Mouse (Mus musculus): Measurements from ENCODE around the gene Cdk1. TPM values are rescaled to one million over a fixed set of nuclear protein-coding genes. Genes with fewer than 3 reads are reported as not detected.
A peak's percentile ranks its signal among the peaks of the same experiment; 100 is the strongest.
"Not testable (repeated sequence)": the region's sequence is repeated elsewhere in the genome, so short reads cannot be mapped to it uniquely, and the experiment has no call there.

The Cdk1 gene
- 6.2 and 7.2 TPM in 2 replicates for polyA plus RNA-seq (2012; rRNA removed)

DNA sequence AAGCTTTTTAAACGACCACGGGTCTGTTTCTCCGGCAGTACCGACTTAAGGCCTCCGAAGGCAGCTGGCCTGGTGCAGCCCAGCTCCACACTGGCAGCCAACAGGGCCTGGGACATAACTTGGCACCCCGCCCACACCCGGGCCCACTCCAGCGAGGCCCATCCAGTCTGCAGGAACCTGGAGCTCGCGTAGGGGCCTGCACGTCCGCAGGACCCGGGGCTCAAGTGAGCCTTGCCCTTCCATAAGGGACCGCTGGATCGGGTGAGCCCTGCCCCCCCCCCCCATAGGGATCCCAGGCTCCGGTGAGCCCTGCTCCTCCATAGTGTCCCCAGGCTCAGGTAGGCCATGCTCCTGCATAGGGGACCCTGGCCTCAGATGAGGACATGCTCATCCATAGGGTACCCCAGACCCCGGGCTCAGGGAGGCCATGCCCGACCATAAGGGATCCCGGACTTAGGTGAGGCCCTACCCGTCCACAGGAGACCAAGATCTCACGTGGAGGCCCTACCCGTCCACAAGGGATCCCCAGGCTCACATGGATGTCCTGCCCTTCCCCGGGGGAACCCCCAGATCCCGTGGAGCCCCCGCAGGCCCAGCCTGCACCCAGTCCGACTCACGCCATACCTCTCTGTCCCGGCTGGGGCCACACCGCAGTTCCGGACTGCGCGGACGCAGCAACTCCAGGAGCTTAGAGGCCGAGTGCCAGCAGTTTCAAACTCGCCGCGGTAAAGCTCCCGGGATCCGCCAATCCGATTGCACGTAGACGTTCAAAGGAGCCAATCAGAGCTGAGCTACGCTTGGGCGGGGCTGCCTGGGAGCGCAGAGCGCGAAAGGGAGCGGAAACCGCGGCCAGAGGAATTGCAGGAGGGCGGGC is at the start of gene Cdk1:
Cdk1 (minus strand) TSS at position 727 of the 874 bp plus-strand sequence.
- DNase-seq (ENCODE audit: low read depth), result peak; percentile 67

DNA sequence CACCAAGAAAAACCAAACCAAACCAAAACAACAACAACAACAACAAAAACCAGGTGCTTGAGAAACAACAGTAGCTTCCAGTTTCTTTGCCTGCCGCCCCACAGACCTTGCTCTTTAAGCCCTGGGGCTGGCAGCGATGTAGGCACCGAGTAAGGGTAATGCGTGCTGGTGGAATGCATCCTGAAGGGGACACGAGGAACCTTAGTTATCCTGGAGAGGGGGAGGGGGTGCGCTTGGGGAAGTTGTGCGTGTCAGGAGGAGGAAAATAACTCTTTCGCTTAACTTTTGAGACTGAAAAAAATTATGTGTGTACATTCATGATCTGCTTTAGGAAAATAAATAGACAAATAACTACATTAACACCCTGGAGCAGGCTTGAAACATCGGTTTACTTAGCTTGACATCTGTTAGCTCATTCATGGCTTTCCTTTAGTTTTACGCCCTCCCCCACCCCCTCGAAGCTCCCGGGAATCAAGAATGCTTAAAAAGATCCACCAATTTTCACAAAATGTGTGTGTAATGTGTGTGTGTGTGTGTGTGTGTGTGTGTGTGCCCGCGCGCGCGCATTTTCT is 47.2 kb upstream of the Cdk1 start:
- no peak for DNase-seq (ENCODE audit: low read depth)

DNA sequence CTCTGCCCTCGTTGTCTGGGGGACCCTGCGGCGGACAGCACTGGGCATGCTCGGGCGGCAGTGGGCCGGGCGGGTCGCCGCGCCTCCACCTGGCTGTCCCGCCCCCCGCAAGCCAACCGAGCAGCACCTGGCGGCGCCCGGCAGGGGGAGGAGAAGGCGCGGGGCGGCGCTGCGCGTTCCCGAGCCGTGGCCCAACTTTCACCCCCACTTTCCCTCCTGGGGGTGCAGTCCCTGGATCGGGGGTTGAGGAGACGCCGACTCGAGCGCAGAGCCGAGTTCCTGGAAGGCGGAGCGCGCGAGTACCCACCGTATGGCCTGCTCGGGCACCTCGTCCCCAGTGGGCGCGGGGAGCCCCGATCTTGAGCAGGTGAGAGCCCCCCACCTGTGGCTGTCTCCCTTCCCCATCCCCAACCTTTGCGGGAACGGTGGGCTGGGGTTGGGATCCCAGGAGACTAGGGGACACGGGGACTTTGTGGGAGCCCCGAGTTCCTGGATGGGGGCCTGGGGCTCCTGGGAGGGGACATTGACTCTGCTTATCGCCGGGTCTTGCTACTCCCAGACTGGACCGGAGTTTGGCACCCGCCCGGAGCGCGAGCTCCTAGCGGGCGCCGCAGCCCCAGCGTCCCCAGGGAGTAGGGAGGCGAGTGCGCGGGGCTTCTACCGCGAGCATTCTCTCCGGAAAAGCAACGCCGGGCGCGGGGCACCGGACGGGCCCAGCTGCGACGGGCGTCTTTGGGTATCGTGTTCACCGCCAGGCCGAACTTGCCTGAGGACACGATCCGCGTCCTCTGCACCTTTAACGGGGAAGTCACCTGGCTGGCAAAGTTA is 46.2 kb upstream of the Cdk1 start, which contains the start of gene Ank3:
Ank3 (plus strand) TSS at position 11 of the 828 bp plus-strand sequence.
- DNase-seq (ENCODE audit: low read depth), result no peak

DNA sequence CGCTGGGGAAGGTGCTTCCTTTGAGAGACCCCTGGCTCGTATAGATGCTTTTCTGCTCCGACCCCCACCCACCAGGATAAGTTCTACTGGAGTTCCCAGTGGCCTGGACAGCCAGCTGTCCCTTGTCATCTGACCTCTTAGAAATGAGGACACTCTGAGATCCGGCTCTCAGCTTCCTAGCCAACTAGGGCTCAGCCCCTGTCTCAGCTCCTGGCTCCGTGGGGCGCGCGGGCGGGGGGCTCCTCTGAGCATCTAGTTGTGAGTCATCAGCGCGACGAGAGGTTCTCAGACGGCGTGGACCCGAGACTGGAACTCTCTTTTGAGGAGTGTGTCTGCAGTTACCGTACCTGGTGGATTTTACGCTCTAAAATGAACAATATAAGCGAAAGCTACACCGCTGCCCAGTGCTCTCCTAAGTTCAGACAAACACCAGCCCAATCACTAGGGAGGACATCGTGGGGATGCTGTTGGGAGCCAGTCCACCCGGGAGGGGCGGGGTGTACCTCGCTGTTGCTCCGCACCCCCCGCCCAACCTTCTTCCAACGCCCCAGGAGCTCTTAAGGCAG is 45.5 kb upstream of the Cdk1 start:
- DNase-seq (ENCODE audit: low read depth), result no peak

DNA sequence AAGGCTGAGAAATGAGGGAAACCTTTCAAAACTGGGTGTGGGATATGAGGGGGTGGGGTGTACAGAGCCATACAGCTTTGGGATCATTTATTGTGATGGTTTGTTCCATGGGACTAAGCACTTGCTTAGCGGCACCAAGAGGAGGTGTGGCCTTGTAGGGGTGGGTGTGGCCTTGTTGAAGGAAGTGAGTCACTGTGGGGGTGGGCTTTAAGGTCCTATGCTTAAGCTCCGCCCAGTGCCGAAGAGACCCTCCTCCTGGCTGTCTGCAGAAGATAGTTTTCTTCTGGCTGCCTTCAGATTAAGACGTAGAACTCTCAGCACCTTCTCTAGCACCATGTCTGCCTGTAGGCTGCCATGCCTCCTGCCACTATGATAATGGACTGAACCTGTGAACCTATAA is 36.8 kb upstream of the Cdk1 start:
- no peak for DNase-seq (ENCODE audit: low read depth)

DNA sequence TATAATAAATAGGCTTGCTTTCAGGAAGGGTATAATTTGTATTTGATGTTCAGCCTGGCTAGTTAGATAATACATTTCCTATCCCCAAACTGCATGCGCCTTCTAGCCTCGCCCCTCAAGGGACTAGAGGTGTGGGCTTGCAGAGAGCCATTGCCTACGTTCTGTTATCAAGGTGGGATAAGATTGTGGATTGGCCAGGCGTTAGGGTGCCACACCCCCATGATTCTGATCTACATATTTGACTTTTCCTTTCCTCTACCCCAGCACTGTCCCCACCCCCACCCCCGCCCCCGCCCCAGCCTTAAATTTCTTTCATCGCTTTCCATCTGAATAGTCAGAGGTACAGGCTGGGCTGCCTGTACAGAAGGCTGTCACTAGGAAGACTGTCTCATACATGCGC is 34.0 kb upstream of the Cdk1 start:
- DNase-seq (ENCODE audit: low read depth), result no peak

DNA sequence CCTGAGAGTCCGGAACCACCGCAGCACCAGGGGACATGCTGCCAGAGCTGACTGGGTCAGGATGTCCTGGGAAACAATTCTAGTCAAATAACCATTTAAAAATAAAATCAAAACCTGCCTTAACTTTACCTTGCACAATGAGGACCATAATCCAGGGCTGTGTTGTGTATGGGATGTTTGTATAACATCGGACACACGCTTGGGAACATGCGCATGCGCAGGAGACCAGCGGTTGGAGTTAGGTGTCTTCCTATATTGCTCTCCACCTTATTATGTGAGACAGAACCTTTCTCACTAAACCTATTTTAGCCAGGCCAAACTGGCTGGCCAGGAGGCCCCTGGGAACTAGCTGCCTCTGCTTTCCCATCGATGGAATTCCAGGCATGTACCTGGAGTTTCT is 32.4 kb upstream of the Cdk1 start:
- no peak for DNase-seq (ENCODE audit: low read depth)

DNA sequence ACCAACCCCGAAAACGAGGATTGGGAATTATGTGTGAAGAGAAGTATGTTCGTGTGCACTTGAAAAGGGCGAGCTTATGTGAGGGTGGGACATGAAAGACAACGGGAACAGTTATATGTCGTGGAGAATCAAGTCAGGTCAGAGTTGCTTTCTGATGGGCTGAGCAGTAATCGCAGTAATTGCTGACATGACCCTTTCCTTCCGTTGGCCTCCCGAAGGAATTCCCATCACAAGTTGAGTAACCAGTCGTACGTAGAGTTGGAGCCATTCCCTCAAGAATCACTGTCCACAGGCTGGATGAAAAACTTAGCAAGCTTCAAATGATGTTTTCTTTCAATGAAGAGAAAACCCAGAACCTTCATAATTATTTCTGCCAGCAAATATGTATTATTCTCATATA is 31.9 kb upstream of the Cdk1 start:
- no peak for DNase-seq (ENCODE audit: low read depth)

DNA sequence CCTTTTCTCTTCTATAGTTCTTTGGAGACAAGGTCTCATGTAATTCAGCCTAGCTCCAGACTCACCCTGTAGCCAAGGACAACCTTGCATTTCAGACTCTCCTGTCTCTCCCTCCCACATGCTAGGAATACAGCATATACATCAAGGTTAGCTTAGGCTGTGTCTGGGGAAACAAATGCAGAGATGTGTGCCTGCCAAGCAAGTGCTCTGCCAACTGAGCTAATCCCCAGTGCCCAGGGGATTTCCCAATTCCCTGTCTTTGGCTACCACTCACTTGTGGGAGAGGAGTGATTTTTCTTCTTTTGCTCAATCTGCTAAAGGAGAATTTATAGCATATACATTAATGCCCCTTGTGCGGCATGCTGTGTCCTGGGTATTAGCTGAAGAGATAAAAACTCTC is 30.4 kb upstream of the Cdk1 start:
- peak; percentile 79 for DNase-seq (ENCODE audit: low read depth)

DNA sequence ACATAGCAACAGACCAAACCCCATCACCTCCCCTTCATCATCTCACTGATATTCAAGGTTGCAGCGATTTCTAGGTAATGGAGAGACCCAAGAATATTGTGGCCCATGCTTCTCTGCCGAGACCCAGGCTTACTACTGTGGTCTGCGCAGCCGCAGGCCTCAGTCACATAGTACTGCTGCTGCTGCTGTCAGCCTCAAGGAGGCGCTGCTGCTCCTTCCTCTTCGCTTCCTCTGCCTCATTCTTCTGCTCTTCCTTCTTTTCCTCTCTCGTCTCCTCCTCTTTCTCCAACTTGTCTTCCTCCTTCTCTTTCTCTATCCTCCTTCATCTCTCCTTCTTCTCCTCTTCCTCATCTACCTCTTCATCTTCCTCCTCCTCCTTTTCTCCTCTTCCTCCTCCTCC is 22.4 kb upstream of the Cdk1 start:
- no peak for DNase-seq (ENCODE audit: low read depth)

DNA sequence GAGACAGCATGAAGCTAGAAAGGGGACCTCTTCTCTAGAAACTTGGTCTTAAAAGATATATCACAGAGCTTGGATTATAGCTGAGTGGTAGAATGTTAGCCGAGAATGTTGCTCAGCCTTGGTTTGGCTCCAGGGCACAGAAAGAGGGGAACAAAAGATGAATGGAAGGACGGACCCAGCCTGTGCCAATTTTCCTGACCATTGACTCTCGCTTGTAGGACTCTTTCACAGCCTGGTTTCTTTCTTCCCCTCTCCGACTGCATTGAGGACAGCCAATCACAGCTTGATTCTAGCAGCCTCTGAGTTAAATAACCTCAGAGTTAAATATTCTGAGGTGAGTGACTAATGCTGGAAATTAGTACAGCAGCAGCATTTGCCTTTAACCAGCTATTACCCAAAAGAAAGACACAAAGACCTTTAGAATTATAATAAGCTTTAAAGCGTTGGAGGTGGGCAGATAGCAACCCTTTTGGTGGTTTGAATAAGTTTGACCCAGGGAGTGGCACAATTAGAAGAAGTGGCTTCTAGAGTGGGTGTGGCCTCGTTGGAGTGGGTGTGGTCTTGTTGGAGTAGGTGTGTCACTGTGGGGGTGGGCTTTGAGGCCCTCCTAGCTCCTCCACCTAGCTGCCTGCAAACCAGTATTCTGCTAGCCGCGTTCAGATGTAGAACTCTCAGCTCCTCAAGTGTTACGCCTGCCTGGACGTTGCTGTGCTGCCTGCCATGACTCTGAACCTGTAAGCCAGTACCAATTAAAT is 21.2 kb upstream of the Cdk1 start:
- no peak for DNase-seq (ENCODE audit: low read depth)

DNA sequence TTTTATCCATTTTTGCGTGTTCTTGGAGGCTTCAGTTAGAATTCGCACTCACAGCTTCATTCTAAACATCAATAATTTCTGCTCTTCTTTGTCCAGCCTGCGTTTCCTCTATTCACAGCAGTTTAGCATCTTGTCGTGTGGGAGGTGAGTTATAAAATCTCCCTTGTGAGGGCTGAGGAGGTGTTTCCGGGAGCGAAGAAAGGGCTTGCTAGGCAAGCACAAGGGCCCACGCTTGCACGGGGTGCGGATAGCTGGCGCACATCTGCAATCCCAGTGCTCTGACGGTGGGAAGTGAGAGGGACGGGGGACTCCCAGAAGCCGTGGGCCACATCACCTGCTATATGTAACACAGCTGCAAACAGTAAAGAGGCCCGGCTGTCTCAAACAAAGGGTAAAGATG is 19.3 kb upstream of the Cdk1 start:
- no peak for DNase-seq (ENCODE audit: low read depth)

DNA sequence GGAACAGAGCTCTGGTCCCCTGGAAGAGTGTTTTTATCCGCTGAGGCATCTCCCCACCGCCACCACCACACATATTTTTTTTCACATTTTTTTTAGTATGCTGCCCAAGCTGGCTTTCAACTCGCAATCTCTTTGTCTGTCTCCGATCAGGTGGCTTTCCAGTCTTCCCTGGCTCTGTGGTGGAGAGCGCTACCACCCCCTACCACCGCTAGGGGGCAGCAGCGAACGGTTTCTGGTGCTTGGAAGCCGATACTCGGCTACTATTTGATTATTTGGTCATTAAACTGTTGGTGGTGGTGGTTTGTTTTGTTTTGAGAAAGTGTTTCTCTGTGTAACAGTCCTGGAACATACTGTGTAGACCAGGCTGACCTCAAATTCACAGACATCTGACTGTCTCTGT is 18.7 kb upstream of the Cdk1 start:
- DNase-seq (ENCODE audit: low read depth), result no peak

DNA sequence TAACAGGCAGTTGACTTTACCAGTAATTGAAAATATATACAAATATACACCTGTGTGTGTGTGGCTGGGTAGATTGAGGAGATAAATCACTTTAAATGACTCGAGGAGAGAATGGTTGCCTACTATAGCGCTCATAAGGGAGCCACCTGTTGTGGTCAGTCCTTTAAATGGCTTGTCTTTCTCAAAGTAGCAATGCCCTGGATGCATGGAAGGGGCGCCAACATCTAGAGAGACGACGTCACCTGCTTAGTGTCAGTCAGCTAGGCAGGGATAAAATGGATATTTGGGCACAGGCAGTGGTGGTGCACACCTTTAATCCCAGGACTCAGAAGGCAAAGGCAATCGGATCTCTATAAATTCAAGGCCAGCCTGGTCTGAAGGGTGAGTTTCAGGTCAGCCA is 16.6 kb upstream of the Cdk1 start:
- no peak for DNase-seq (ENCODE audit: low read depth)

DNA sequence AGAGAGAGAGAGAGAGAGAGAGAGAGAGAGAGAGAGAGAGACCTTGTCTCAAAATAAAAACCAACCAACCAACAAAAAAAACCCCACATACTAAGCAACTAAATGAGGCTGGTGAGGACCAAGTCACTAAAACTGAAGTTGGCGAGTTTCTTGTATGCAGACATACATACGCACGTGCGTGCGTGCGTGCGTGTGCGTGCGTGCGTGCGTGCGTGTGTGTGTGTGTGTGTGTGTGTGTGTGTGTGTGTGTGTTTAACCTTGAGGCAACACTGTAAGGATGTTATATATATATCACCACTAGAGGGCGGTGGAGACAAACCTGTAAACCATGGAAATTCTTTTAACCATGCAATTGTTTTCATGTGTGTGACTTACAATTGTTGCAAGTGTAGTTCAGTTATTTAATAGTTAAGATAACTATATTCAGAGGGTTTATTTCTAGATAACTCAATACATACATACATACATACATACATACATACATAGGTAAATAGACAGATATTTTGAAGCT is 14.2 kb upstream of the Cdk1 start:
- DNase-seq (ENCODE audit: low read depth), result no peak

DNA sequence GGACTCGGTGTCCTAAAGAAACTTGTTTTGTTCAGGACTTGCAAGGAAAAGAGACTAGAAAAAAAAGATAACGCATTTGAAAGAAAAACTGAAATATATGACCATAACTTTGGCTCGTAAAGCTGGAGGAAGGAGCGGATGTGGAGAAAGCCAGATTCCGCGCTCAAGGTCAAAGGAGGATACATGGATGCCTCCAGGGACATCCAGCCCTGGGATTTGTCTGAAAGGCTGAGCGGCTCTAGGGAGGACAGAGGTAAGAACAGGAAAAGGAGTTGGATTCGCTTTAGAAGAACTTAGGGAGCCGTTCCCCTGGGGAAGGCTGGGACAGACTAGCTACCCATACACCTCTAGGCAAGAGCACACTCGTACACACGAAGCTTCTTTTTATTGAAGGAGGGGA is 13.5 kb upstream of the Cdk1 start:
- DNase-seq (ENCODE audit: low read depth), result no peak

DNA sequence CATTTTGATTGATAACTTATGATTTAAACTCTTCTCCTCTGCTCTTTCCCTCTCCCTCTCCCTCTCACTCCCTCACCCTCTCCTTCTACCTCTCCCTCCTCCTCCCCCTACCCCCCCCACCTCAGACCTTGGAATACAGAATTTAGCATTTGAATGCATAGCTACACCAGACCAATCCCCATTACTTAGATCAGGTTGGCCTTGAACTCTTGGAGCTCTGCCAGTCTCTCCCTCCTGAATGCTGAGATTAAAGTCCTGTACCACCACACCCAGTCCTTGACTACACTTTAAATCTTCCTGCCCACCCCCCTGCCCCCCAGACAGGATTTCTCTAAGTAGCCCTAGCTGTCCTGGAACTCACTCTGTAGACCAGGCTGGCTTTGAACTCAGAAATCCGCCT is 6.9 kb upstream of the Cdk1 start:
- no peak for DNase-seq (ENCODE audit: low read depth)

DNA sequence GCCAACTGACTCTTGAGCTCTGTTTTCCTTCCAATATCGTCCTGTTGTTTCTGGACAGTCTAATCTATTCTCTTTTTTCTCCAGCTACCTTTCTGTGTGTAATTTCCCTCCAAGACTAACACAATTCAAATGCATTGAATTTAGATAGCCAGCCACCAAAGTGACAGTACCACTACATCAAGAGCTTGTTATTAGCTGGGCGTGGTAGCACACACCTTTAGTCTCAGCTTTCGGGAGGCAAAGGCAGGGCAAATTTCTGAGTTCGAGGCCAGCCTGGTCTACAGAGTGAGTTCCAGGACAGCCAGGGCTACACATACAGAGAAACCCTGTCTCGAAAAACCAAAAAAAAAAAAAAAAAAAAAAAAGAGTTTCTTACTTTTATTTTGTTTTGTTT is 345 bp upstream of the Cdk1 start:
- not testable (repeated sequence) for DNase-seq (ENCODE audit: low read depth)

DNA sequence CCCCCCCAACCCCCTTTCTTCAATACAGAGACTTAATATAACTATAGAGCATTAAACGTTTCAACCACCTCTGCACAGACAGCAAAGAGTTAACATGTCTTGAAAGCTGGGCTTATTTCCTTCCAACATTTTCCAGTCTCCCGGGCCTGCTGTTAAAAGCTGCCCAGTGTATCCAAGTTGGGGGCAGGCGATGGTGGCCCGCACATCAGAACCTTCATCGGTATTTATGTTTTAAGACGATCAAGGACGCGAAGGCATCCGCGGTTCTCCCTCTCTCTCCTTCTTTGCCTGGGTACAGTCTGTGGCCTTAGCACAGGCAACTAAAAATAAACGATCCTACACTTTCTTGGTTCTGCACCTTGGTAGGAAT is 911 bp downstream of the Cdk1 start:
- DNase-seq (ENCODE audit: low read depth), result no peak

DNA sequence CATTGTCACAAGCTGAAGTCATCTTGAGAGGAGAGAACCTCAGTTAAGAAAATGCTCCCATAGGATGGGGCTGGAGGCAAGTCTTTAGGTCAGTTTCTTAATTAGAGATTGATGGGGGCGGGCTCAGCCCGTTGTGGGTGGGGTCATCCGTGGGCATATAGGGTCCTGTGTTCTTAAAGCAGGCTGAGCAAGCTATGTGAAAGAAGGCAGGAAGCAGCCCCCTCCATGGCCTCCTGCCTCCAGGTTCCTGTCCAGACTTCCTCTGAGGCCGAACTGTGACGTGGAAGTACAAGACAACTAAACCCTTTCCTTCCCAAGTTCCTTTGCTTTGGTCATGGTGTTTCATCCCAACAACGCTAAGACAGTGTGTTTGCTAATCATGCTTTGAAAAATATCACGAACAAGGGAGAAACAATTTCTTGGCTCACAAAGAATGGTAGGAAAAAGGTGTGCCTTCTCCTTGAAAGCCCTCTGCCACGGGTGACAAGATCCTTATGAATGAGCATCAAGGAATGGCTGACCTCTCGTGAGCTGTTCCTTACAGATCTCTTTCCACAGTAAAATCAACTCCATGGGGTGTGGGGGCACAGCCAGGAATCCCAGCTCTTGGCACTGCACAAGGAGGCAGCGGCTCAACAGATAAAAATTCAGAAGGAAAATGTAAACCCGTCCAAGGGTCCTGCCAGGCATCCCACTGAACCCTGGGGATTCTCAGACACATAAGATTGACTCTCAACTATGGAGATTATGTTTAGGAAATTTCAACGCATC is 1.5 kb downstream of the Cdk1 start:
- no peak for DNase-seq (ENCODE audit: low read depth)

DNA sequence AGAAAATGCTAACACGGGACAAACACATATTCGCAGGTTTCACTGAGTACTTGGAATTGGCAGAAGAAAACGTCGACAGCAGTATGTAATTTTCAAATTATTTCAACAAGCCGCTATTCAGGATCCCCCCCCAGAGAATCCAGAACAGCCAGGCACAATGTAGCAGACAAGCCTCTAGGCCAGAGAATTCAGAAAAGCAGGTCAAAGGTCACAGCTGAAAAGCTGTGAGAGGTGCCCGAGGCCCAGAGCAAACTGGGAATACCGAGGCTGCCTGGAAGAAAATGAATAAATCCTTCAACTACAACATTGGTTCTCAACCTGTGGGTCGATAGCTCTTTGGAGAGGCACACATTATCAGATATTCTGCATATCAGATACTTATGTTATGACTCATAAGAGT is 4.5 kb downstream of the Cdk1 start:
- no peak for DNase-seq (ENCODE audit: low read depth)

Data from gonadal fat pad, adult 2 months (tissue).